Mouse (Mus musculus) left cerebral cortex, postnatal 36 days (tissue): ENCODE data around the gene Etfbkmt. TPM values are rescaled to one million over a fixed set of nuclear protein-coding genes. Genes with fewer than 3 reads are reported as not detected.
"Not testable (repeated sequence)": the region's sequence is repeated elsewhere in the genome, so short reads cannot be mapped to it uniquely, and the experiment has no call there.

ENCODE experiments used
- DNase-seq, 2 experiments: peaks; one replicate each; pipeline ENCODE4 v3.0.0; 2021 to 2022; ENCODE audit warnings: low spot score in 2 of 2, mixed read lengths in 1 of 2
- intact Hi-C: fragments of 180-260 bp; cut with DNase I; formaldehyde crosslinking; loops from one replicate; pipeline ENCODE4 v1.15.1; 2025
- total RNA-seq, 2 experiments: library from RNA; stranded (reverse); gene quantifications; 2 replicates each; pipeline ENCODE4 v1.2.3; 2021

Etfbkmt gene
- total RNA-seq, 2 experiments from 2014 or later: 1.7 to 2.5 TPM

- no peak for DNase-seq
- intact Hi-C loops: no loop called here
These were observed 34.4 kb downstream of the Etfbkmt start for GRCm38 (mm10) chr6:149173831-149174625.

- intact Hi-C loops: no loop called here
- no peak for DNase-seq
These were observed 35.4 kb downstream of the Etfbkmt start for GRCm38 (mm10) chr6:149174932-149175570.

GRCm38 (mm10) chr6:149179064-149179463 lies 39.4 kb downstream of the Etfbkmt start:
- DNase-seq: no peak
- intact Hi-C loops: no loop called here

DNA sequence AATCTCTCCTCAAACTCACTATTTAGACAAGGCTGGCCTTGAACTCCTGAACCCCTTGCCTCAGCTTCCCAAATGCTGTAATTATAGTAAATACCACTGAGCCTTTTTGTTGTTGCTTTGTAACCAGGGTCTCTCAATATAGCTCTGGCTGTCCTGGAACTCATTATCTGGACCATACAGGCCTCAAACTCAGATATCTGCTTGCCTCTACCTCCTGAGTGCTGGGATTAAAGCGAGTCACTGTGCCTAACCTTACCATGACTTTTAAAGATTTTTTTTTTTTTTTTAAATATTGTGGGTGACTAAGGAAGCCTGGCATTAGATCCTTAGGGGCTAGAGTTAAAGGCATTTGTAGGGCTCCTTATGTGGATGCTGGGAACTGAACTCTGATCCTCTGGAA lies 44.4 kb downstream of the Etfbkmt start:
- DNase-seq: no peak
- intact Hi-C loops: no loop called here

DNA sequence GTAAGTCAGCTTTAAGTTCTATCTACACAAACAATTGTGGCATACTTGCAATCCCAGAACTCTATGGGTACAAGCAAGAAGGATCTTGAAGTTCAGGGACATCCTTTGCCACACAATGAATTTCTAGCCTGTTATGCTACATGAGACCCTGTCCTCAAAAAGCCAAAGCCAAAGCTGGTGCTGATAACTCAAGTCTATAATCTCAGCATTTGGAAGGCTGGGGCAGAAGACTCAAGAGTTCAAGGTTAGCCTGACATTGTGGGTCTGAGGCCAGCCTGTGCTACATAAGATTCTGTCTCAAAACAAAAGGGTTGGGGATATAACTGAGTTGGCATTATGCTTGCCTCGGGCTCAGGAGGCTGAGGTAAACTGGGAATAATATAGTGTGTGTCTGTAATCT lies 47.7 kb downstream of the Etfbkmt start:
- intact Hi-C loops: loop anchor here (5.0 kb wide), 1 partner anchor 120 kb away; the partner anchor contains the start of gene Resf1
- DNase-seq: no peak

DNA sequence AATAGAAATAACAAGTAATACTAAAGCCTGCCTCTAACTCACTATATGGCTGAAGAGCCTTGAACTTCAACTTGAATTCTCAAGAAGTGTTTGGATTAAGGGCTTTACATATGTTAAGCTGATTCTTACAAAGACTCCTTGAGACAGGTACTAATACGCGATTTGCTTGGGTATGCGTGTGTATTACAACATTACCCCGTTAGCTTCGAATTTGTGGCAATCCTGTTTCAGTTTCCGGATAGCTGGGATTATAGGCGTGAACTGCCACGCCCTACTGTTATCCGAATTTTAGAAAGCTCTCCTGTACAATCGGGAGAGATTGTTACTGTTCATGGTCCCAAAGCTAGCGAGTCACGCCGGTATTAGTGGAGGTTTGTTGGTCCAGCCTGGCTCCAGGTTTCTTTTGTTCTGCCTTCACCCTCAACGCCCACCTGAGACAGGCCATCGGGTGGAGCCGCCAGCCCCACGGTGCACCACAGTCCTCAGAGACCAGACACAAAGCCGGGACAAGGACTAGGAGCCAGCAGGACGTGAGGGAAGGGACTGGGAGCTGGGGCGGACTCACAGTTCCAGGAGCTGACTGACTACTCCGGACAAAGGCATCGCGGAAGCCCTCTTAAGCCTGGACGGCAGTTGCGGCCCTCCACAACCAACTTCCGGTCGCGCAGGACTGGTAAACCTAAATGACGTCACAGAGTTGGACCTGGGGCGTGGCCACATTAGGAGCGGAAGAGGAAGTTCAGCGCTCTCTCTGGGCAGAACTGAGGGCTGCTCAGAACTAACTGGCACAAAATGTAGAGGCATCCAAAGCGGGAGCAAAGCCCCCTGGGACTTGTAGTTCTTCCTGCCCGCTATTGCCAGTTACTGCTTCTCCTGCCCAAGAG lies 48.6 kb downstream of the Etfbkmt start, which contains the start of gene Amn1:
Gene Amn1, minus strand, starts transcription at position 672 of the 884 bp plus-strand sequence.
- DNase-seq: peak; percentile 93 to 94
- intact Hi-C loops: loop anchor here (5.0 kb wide), 1 partner anchor 119 kb away; the partner anchor contains the start of gene Resf1

DNA sequence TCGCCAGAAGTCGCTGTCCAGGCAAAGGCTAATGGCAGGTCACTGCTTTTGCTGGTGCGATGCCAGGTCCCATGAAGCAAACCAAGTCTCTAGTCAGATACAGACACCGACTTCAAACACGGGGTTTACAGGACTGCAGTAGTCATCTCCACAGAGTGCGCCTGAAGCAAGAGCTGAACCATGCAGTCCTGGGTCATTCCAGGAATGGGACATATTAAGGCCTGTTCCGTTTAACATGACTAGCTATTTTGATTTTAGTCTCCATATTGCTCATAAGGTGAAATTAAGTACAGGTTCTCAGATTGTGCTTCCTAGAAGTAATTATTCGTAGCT lies 49.2 kb downstream of the Etfbkmt start:
- intact Hi-C loops: loop anchor here (5.0 kb wide), 1 partner anchor 118 kb away; the partner anchor contains the start of gene Resf1
- no peak for DNase-seq

GRCm38 (mm10) chr6:149189340-149189922 lies 49.8 kb downstream of the Etfbkmt start:
- intact Hi-C loops: loop anchor here (5.0 kb wide), 1 partner anchor 118 kb away; the partner anchor contains the start of gene Resf1
- no peak for DNase-seq

GRCm38 (mm10) chr6:149191951-149192350 lies 52.3 kb downstream of the Etfbkmt start:
- DNase-seq, intact Hi-C loops: not testable (repeated sequence)

GRCm38 (mm10) chr6:149193276-149193905 lies 53.7 kb downstream of the Etfbkmt start:
- intact Hi-C loops: no loop called here
- DNase-seq: no peak

DNA sequence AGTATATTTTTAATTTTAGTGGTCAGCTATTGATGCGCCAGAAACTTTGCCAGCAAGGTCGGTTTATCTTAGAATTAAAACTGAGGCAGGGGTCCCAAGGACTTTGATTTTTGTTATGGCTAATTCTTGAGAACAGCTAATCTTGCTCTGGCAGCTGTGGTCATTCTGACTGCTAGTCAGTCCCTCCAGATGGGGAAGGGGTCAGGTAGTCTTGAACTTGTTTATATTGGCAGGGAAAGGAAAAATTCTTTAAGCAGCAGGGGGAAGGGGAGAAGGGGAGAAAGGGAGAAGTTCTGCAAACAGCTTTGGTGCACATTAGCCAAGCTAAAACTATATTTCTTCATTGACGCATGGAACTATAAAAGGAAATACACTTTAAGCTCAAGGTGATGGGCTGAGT lies 57.5 kb downstream of the Etfbkmt start:
- DNase-seq: no peak
- intact Hi-C loops: no loop called here

DNA sequence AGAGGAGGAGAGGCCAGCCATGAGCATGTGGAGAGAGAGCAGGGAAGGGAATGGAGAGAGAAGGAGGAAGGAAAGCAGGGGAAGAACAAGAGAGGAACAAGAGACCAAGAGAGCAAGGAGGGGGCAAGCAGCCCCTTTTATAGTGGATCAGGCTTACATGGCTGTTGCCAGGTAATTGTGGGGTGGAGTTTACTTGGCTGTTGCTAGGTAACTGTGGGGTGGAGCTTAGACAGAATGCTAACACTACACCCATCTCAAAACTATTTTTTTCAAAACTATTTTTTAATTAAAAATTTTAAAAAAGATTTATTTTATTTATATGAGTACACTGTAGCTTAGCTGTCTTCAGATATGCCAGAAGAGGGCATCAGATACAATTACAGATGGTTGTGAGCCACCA lies 58.9 kb downstream of the Etfbkmt start:
- DNase-seq: no peak
- intact Hi-C loops: no loop called here

Other genes with a start within 250 kb of the Etfbkmt start
- gene Caprin2, start 243.6 kb upstream of the Etfbkmt start, total RNA-seq: 1 to 10 TPM; 7.2 to 7.6 TPM
- gene Sinhcaf, start 193.4 kb upstream of the Etfbkmt start, total RNA-seq: 1 to 10 TPM; 1.3 to 3.2 TPM
- gene Dennd5b, start 38.2 kb upstream of the Etfbkmt start, total RNA-seq: 10 to 100 TPM; 59.9 to 68.9 TPM
- not detected for gene Gm10203, start 9.7 kb upstream of the Etfbkmt start, total RNA-seq
- 10 to 100 TPM; 30.6 to 34.4 TPM for gene Amn1, start 48.9 kb downstream of the Etfbkmt start, total RNA-seq
- gene Resf1, start 169.6 kb downstream of the Etfbkmt start, total RNA-seq: 10 to 100 TPM; 12.3 to 18.4 TPM